ENCODE assay signal across 11 mouse cellular contexts in genomic region chr12:12396224-12396623, GRCm38 (mm10).
DNase-seq lines count a peak whose midpoint lies in the region; ATAC-seq and TF ChIP-seq lines count a peak whose summit lies in the region.
"Had no signal": no experiment of that assay in that cellular context is flagged by ENCODE, and none has a peak within 500 bp of the region (broad histone marks: within the 10 kb centered on the region; RNA-seq: fewer than 3 reads in every experiment).

No protein-coding gene starts in this region.

- ATAC-seq in midbrain, embryonic 11.5 days (ENCODE audit: low FRiP score), result no peak
- ATAC-seq in midbrain, embryonic 16.5 days, result no peak
- peak; percentile 74 for ATAC-seq in common myeloid progenitor, adult 5-6 weeks (replicated peaks; ENCODE audit: low read depth, poor library complexity, severe bottlenecking)
- no peak for ATAC-seq in limb, embryonic 14.5 days (ENCODE audit: low FRiP score, low read depth)
- ATAC-seq in forebrain, embryonic 12.5 days (ENCODE audit: low FRiP score), result no peak

- H3K4me3 ChIP-seq in midbrain, embryonic 11.5 days (ENCODE audit: low read depth, low read length), result no peak overlapping the region
- no peak overlapping the region for H3K4me3 ChIP-seq in midbrain, embryonic 16.5 days (ENCODE audit: low read depth, low read length)
- H3K4me3 ChIP-seq in limb, embryonic 14.5 days (replicated peaks; ENCODE audit: low read length), result no peak overlapping the region
- H3K4me3 ChIP-seq in forebrain, embryonic 12.5 days (replicated peaks), result no peak overlapping the region
- H3K4me3 ChIP-seq: embryonic facial prominence, embryonic 13.5 days; lung, embryonic 15.5 days; stomach, embryonic 15.5 days had no signal

- no peak for TF ChIP-seq POLR2A in limb, embryonic 14.5 days (IDR thresholded peaks at IDR 0.05; ENCODE audit: borderline replicate concordance, extremely low read depth, insufficient read depth, insufficient read length)

- WGBS in midbrain, embryonic 11.5 days, result 28% methylated on average over 6 of the region's 6 CpGs
- 33% methylated on average over 6 of the region's 6 CpGs for WGBS in midbrain, embryonic 16.5 days
- 29% methylated on average over 6 of the region's 6 CpGs for WGBS in limb, embryonic 14.5 days
- WGBS in forebrain, embryonic 12.5 days, result 38% methylated on average over 6 of the region's 6 CpGs

- peak; percentile 91 for DNase-seq in midbrain, embryonic 11.5 days (ENCODE audit: low spot score, missing footprints)
- DNase-seq in adrenal gland, adult 2 months, result peak; percentile 39
- DNase-seq in kidney, postnatal 10 days, result peak; percentile 65
- DNase-seq in limb, embryonic 14.5 days (ENCODE audit: low spot score), result peak; percentile 52
- peak; percentile 48 to 53 for DNase-seq in right cerebral cortex, postnatal 36 days (ENCODE audit: low spot score in 2 of 2)

- H3K9ac ChIP-seq in midbrain, embryonic 11.5 days (ENCODE audit: low read length), result no peak overlapping the region
- H3K9ac ChIP-seq in midbrain, embryonic 16.5 days (ENCODE audit: low read depth, low read length), result no peak overlapping the region
- H3K9ac ChIP-seq in limb, embryonic 14.5 days (ENCODE audit: low read depth, low read length, severe bottlenecking), result no peak overlapping the region
- no peak overlapping the region for H3K9ac ChIP-seq in forebrain, embryonic 12.5 days
- H3K9ac ChIP-seq: embryonic facial prominence, embryonic 13.5 days; lung, embryonic 15.5 days; stomach, embryonic 15.5 days had no signal

- no peaks in the 10 kb centered on the region for H3K36me3 ChIP-seq in midbrain, embryonic 11.5 days (ENCODE audit: control insufficient read depth, insufficient read depth, low read length)
- H3K36me3 ChIP-seq in midbrain, embryonic 16.5 days (ENCODE audit: control insufficient read depth, insufficient read depth, low read length), result no peaks in the 10 kb centered on the region
- H3K36me3 ChIP-seq in limb, embryonic 14.5 days (ENCODE audit: control insufficient read depth, insufficient read depth, low read length), result no peaks in the 10 kb centered on the region
- H3K36me3 ChIP-seq in forebrain, embryonic 12.5 days (replicated peaks), result no peaks in the 10 kb centered on the region
- H3K36me3 ChIP-seq: embryonic facial prominence, embryonic 13.5 days; lung, embryonic 15.5 days; stomach, embryonic 15.5 days had no signal

- H3K4me2 ChIP-seq in midbrain, embryonic 11.5 days, result no peak overlapping the region
- H3K4me2 ChIP-seq in midbrain, embryonic 16.5 days (ENCODE audit: low read length), result no peak overlapping the region
- no peak overlapping the region for H3K4me2 ChIP-seq in limb, embryonic 14.5 days (replicated peaks; ENCODE audit: low read depth, low read length, severe bottlenecking)
- H3K4me2 ChIP-seq in forebrain, embryonic 12.5 days, result no peak overlapping the region
- H3K4me2 ChIP-seq: embryonic facial prominence, embryonic 13.5 days; lung, embryonic 15.5 days; stomach, embryonic 15.5 days had no signal

- H3K27ac ChIP-seq in midbrain, embryonic 11.5 days (ENCODE audit: low read depth, low read length), result no peak overlapping the region
- H3K27ac ChIP-seq in midbrain, embryonic 16.5 days (ENCODE audit: low read length), result no peak overlapping the region
- H3K27ac ChIP-seq in limb, embryonic 14.5 days (replicated peaks; ENCODE audit: low read depth, low read length), result no peak overlapping the region
- no peak overlapping the region for H3K27ac ChIP-seq in forebrain, embryonic 12.5 days
- H3K27ac ChIP-seq: embryonic facial prominence, embryonic 13.5 days; lung, embryonic 15.5 days; stomach, embryonic 15.5 days had no signal

- H3K9me3 ChIP-seq in midbrain, embryonic 11.5 days (ENCODE audit: control insufficient read depth, low read length), result no peaks in the 10 kb centered on the region
- H3K9me3 ChIP-seq in midbrain, embryonic 16.5 days (replicated peaks; ENCODE audit: control insufficient read depth, low read length, poor library complexity, severe bottlenecking), result no peaks in the 10 kb centered on the region
- H3K9me3 ChIP-seq in limb, embryonic 14.5 days (ENCODE audit: control insufficient read depth, low read length), result no peaks in the 10 kb centered on the region
- H3K9me3 ChIP-seq in forebrain, embryonic 12.5 days, result no peaks in the 10 kb centered on the region
- H3K9me3 ChIP-seq: embryonic facial prominence, embryonic 13.5 days; lung, embryonic 15.5 days; stomach, embryonic 15.5 days had no signal

- H3K4me1 ChIP-seq in midbrain, embryonic 11.5 days (ENCODE audit: control insufficient read depth, insufficient read depth, low read length), result no peaks in the 10 kb centered on the region
- no peaks in the 10 kb centered on the region for H3K4me1 ChIP-seq in midbrain, embryonic 16.5 days (ENCODE audit: control insufficient read depth, insufficient read depth, low read length)
- H3K4me1 ChIP-seq in limb, embryonic 14.5 days (ENCODE audit: control insufficient read depth, insufficient read depth, low read length), result peaks cover 10% of the 10 kb centered on the region; the same call in 1 of the 2 replicates
- no peaks in the 10 kb centered on the region for H3K4me1 ChIP-seq in forebrain, embryonic 12.5 days
- H3K4me1 ChIP-seq: stomach, embryonic 15.5 days had no signal

- no peaks in the 10 kb centered on the region for H3K27me3 ChIP-seq in midbrain, embryonic 11.5 days (ENCODE audit: control insufficient read depth, insufficient read depth, low read length)
- no peaks in the 10 kb centered on the region for H3K27me3 ChIP-seq in midbrain, embryonic 16.5 days (ENCODE audit: control insufficient read depth, insufficient read depth, low read depth, low read length)
- 0 out of 2 replicates have a peak, but pooled peaks cover 10% of the 10 kb centered on the region for H3K27me3 ChIP-seq in limb, embryonic 14.5 days (ENCODE audit: control insufficient read depth, insufficient read depth, low read length)
- H3K27me3 ChIP-seq in forebrain, embryonic 12.5 days, result no peaks in the 10 kb centered on the region
- H3K27me3 ChIP-seq: embryonic facial prominence, embryonic 13.5 days; lung, embryonic 15.5 days; stomach, embryonic 15.5 days had no signal

Comparison
In these comparisons a context has a peak if more than half of its experiments do, and no peak if none do; other contexts are left out.
1. DNase-seq: peak in every context shown above with its lines; median percentile 91 in midbrain, embryonic 11.5 days; 65 in kidney, postnatal 10 days; 52 in limb, embryonic 14.5 days; 50 in right cerebral cortex, postnatal 36 days; 39 in adrenal gland, adult 2 months.